Mouse (Mus musculus) heart, embryonic 11.5 days (tissue): Measurements from ENCODE around the gene Fam78a. TPM values are rescaled to one million over a fixed set of nuclear protein-coding genes. Genes with fewer than 3 reads are reported as not detected.
A peak's percentile ranks its signal among the peaks of the same experiment; 100 is the strongest.

ENCODE experiments used
- ATAC-seq: fragments of 200-750 bp; cut with Nextera tagmentation; replicated peaks from 2 replicates; pipeline ENCODE4 v1.8.0; 2017; ENCODE audit warnings: moderate library complexity; ENCODE audit not compliant: insufficient number of reproducible peaks, low FRiP score, low TSS enrichment
- H3K27ac ChIP-seq: fragments of 300-500 bp; sonication (generic); 2 replicates; pipeline ENCODE4 v1.5.1; 2014; ENCODE audit warnings: mild to moderate bottlenecking, low read depth, low read length
- H3K27me3 ChIP-seq: fragments of 300-500 bp; sonication (generic); 2 replicates; pipeline ENCODE4 v1.6.1; 2014; ENCODE audit warnings: mild to moderate bottlenecking, low read length, mixed read lengths; ENCODE audit not compliant: control insufficient read depth, insufficient read depth
- H3K36me3 ChIP-seq: fragments of 300-500 bp; sonication (generic); 2 replicates; pipeline ENCODE4 v1.6.1; 2014; ENCODE audit warnings: mild to moderate bottlenecking, low read length, moderate library complexity, mixed read lengths; ENCODE audit not compliant: control insufficient read depth, insufficient read depth
- H3K4me1 ChIP-seq: fragments of 300-500 bp; sonication (generic); 2 replicates; pipeline ENCODE4 v1.6.1; 2014; ENCODE audit warnings: low read length; ENCODE audit not compliant: control insufficient read depth, insufficient read depth
- H3K4me2 ChIP-seq: fragments of 300-500 bp; sonication (generic); 2 replicates; pipeline ENCODE4 v1.6.1; 2014; ENCODE audit warnings: mild to moderate bottlenecking, moderate library complexity
- H3K4me3 ChIP-seq: fragments of 300-500 bp; sonication (generic); 2 replicates; pipeline ENCODE4 v1.5.1; 2014; ENCODE audit warnings: low read depth, low read length
- H3K9ac ChIP-seq: fragments of 300-500 bp; sonication (generic); 2 replicates; pipeline ENCODE4 v1.6.1; 2014; ENCODE audit warnings: mild to moderate bottlenecking, low read depth, low read length, moderate library complexity
- H3K9me3 ChIP-seq: fragments of 300-500 bp; sonication (generic); replicated peaks from 2 replicates; pipeline ENCODE4 v1.6.1; 2016; ENCODE audit warnings: low read length; ENCODE audit not compliant: control insufficient read depth
- WGBS: fragments of 180-500 bp; shearing (Covaris S2); extraction: QIAGEN DNeasy Blood & Tissue Kit; methylation state at CpG from one replicate; pipeline ENCODE4 v1.1.7; 2014; ENCODE audit not compliant: insufficient replicate concordance; 5-methylcytosine and 5-hydroxymethylcytosine counted together
- polyA plus RNA-seq: library from polyadenylated mRNA; unstranded; fragments of >200 nt; fragmentation: Nextera tagmentation; extraction: Ambion mirVana; gene quantifications from 2 replicates; pipeline ENCODE4 v1.2.1, GENCODE M21; 2014

Gene Fam78a
- polyA plus RNA-seq = 43.1 and 43.7 TPM in 2 replicates

GRCm38 (mm10) chr2:32084111-32084871, at the start of gene Fam78a:
Gene Fam78a, minus strand, starts transcription at chr2:32084857.
- Histone ChIP-seq H3K4me3 (peak within 1 kb of the TSS; percentile 87), H3K9me3 (no peaks in the 10 kb centered on the region), H3K4me2 (peak within 1 kb of the TSS; percentile 100), H3K4me1 (peaks cover 27% of the 10 kb centered on the region), H3K27me3 (peaks cover 6% of the 10 kb centered on the region; the same call in 1 of the 2 replicates), H3K9ac (peak within 1 kb of the TSS; percentile 95), H3K36me3 (no peaks in the 10 kb centered on the region), H3K27ac (peak within 1 kb of the TSS; percentile 92)
- under 1% methylated on average over 63 of the region's 68 CpGs for WGBS
- ATAC-seq = peak; percentile 58

- H3K4me3 ChIP-seq = no peak overlapping the region
- H3K4me2 ChIP-seq = no peak overlapping the region
- H3K4me1 ChIP-seq = peaks cover 36% of the 10 kb centered on the region
- ATAC-seq = no peak
- WGBS = 5% methylated on average over 2 of the region's 2 CpGs
- no peaks in the 10 kb centered on the region for H3K9me3 ChIP-seq
- H3K36me3 ChIP-seq = no peaks in the 10 kb centered on the region
- no peak overlapping the region for H3K27ac ChIP-seq
- no peaks in the 10 kb centered on the region for H3K27me3 ChIP-seq
- no peak overlapping the region for H3K9ac ChIP-seq
Measured at GRCm38 (mm10) chr2:32134039-32134438, 49.4 kb upstream of the Fam78a start.

- Histone ChIP-seq H3K27ac (peak overlapping the region; percentile 99; the same call in 1 of the 2 replicates), H3K4me3 (no peak overlapping the region), H3K27me3 (no peaks in the 10 kb centered on the region), H3K36me3 (no peaks in the 10 kb centered on the region), H3K4me2 (peak overlapping the region; percentile 40), H3K9me3 (no peaks in the 10 kb centered on the region), H3K4me1 (peaks cover 47% of the 10 kb centered on the region), H3K9ac (no peak overlapping the region)
- WGBS = 9% methylated on average over 12 of the region's 12 CpGs
- peak; percentile 26 for ATAC-seq
Measured at GRCm38 (mm10) chr2:32132567-32132992, 47.9 kb upstream of the Fam78a start.

GRCm38 (mm10) chr2:32131866-32132566, 47.4 kb upstream of the Fam78a start:
- Histone ChIP-seq H3K4me1 (peaks cover 47% of the 10 kb centered on the region), H3K4me2 (peak overlapping the region; percentile 40), H3K4me3 (no peak overlapping the region), H3K9ac (peak overlapping the region; percentile 63), H3K27me3 (no peaks in the 10 kb centered on the region), H3K9me3 (no peaks in the 10 kb centered on the region), H3K27ac (peak overlapping the region; percentile 99), H3K36me3 (no peaks in the 10 kb centered on the region)
- no peak for ATAC-seq
- WGBS = 53% methylated on average over 6 of the region's 6 CpGs

GRCm38 (mm10) chr2:32131205-32131834, 46.7 kb upstream of the Fam78a start:
- Histone ChIP-seq H3K4me2 (peak overlapping the region; percentile 37), H3K4me1 (peaks cover 47% of the 10 kb centered on the region), H3K27ac (peak overlapping the region; percentile 99), H3K9me3 (no peaks in the 10 kb centered on the region), H3K4me3 (no peak overlapping the region), H3K36me3 (no peaks in the 10 kb centered on the region), H3K9ac (peak overlapping the region; percentile 63), H3K27me3 (no peaks in the 10 kb centered on the region)
- ATAC-seq = 0 out of 2 replicates have a peak, but pooled peaks have one; percentile 1
- WGBS = 19% methylated on average over 9 of the region's 9 CpGs

GRCm38 (mm10) chr2:32130435-32130834, 45.8 kb upstream of the Fam78a start:
- Histone ChIP-seq H3K27ac (peak overlapping the region; percentile 99), H3K4me2 (peak overlapping the region; percentile 37), H3K9ac (peak overlapping the region; percentile 63), H3K36me3 (no peaks in the 10 kb centered on the region), H3K4me3 (no peak overlapping the region), H3K9me3 (no peaks in the 10 kb centered on the region), H3K27me3 (no peaks in the 10 kb centered on the region), H3K4me1 (peaks cover 47% of the 10 kb centered on the region)
- WGBS = 28% methylated on average over 6 of the region's 6 CpGs
- ATAC-seq = no peak

GRCm38 (mm10) chr2:32129383-32130074, 44.9 kb upstream of the Fam78a start:
- H3K9ac ChIP-seq = peak overlapping the region; percentile 66
- peaks cover 47% of the 10 kb centered on the region for H3K4me1 ChIP-seq
- no peaks in the 10 kb centered on the region for H3K36me3 ChIP-seq
- 36% methylated on average over 11 of the region's 11 CpGs for WGBS
- no peaks in the 10 kb centered on the region for H3K27me3 ChIP-seq
- H3K9me3 ChIP-seq = no peaks in the 10 kb centered on the region
- no peak overlapping the region for H3K4me3 ChIP-seq
- peak overlapping the region; percentile 40 for H3K4me2 ChIP-seq
- peak overlapping the region; percentile 99 for H3K27ac ChIP-seq
- ATAC-seq = 0 out of 2 replicates have a peak, but pooled peaks have one; percentile 9

GRCm38 (mm10) chr2:32128536-32128841, 43.8 kb upstream of the Fam78a start:
- peak overlapping the region; percentile 69; the same call in 1 of the 2 replicates for H3K9ac ChIP-seq
- H3K27ac ChIP-seq = peak overlapping the region; percentile 99
- H3K4me1 ChIP-seq = peaks cover 47% of the 10 kb centered on the region
- no peaks in the 10 kb centered on the region for H3K36me3 ChIP-seq
- H3K9me3 ChIP-seq = no peaks in the 10 kb centered on the region
- no peaks in the 10 kb centered on the region for H3K27me3 ChIP-seq
- 0 out of 2 replicates have a peak overlapping the region, but pooled peaks have one; percentile 12 for H3K4me3 ChIP-seq
- WGBS = 55% methylated on average over 5 of the region's 5 CpGs
- peak overlapping the region; percentile 63 for H3K4me2 ChIP-seq
- ATAC-seq = peak; percentile 19
